Mouse (Mus musculus): Measurements from ENCODE around the gene Map1b. TPM values are rescaled to one million over a fixed set of nuclear protein-coding genes. Genes with fewer than 3 reads are reported as not detected.

Gene Map1b
- polyA plus RNA-seq, 1 experiment from 2014 or later, result 2,470 TPM

- Histone ChIP-seq H3K36me3 (ENCODE audit: control insufficient read depth, insufficient read depth, low read length) (peaks cover 99% of the 10 kb centered on the region), H3K27ac (replicated peaks; ENCODE audit: low read depth, low read length) (no peak overlapping the region), H3K4me1 (ENCODE audit: control insufficient read depth, insufficient read depth, low read length) (peaks cover 3% of the 10 kb centered on the region), H3K4me2 (ENCODE audit: low read length) (no peak overlapping the region), H3K9ac (replicated peaks; ENCODE audit: low read length) (no peak overlapping the region), H3K9me3 (ENCODE audit: control insufficient read depth, low read length) (no peaks in the 10 kb centered on the region), H3K4me3 (replicated peaks; ENCODE audit: low read depth, low read length) (no peak overlapping the region), H3K27me3 (ENCODE audit: control insufficient read depth, insufficient read depth, low read length) (no peaks in the 10 kb centered on the region)
- ATAC-seq (ENCODE audit: low FRiP score, low TSS enrichment), result no peak
- DNase-seq, result no peak
These were observed 79.3 kb downstream of the Map1b start for GRCm38 (mm10) chr13:99437051-99437450.

GRCm38 (mm10) chr13:99434494-99434893, 81.8 kb downstream of the Map1b start:
- DNase-seq, result no peak
- no peak for ATAC-seq (ENCODE audit: low FRiP score, low TSS enrichment)
- Histone ChIP-seq H3K4me1 (ENCODE audit: control insufficient read depth, insufficient read depth, low read length) (no peaks in the 10 kb centered on the region), H3K27ac (replicated peaks; ENCODE audit: low read depth, low read length) (no peak overlapping the region), H3K27me3 (ENCODE audit: control insufficient read depth, insufficient read depth, low read length) (no peaks in the 10 kb centered on the region), H3K36me3 (ENCODE audit: control insufficient read depth, insufficient read depth, low read length) (peaks cover 99% of the 10 kb centered on the region), H3K9ac (replicated peaks; ENCODE audit: low read length) (no peak overlapping the region), H3K4me2 (ENCODE audit: low read length) (no peak overlapping the region), H3K4me3 (replicated peaks; ENCODE audit: low read depth, low read length) (no peak overlapping the region), H3K9me3 (ENCODE audit: control insufficient read depth, low read length) (no peaks in the 10 kb centered on the region)
- WGBS, result 96% methylated on average over 9 of the region's 9 CpGs

GRCm38 (mm10) chr13:99433068-99434008, 83.0 kb downstream of the Map1b start:
- peaks cover 100% of the 10 kb centered on the region for H3K36me3 ChIP-seq (ENCODE audit: control insufficient read depth, insufficient read depth, low read length)

GRCm38 (mm10) chr13:99423581-99423980, 92.8 kb downstream of the Map1b start:
- H3K4me2 ChIP-seq (ENCODE audit: low read length), result no peak overlapping the region
- no peaks in the 10 kb centered on the region for H3K9me3 ChIP-seq (ENCODE audit: control insufficient read depth, low read length)
- DNase-seq (no peak), ATAC-seq (ENCODE audit: low FRiP score, low TSS enrichment) (no peak)
- no peak overlapping the region for H3K4me3 ChIP-seq (replicated peaks; ENCODE audit: low read depth, low read length)
- 88% methylated on average over 13 of the region's 13 CpGs for whole genome bisulfite sequencing
- no peak overlapping the region for H3K9ac ChIP-seq (replicated peaks; ENCODE audit: low read length)
- H3K27ac ChIP-seq (replicated peaks; ENCODE audit: low read depth, low read length), result no peak overlapping the region
- no peaks in the 10 kb centered on the region for H3K27me3 ChIP-seq (ENCODE audit: control insufficient read depth, insufficient read depth, low read length)
- H3K36me3 ChIP-seq (ENCODE audit: control insufficient read depth, insufficient read depth, low read length), result peaks cover 80% of the 10 kb centered on the region
- no peaks in the 10 kb centered on the region for H3K4me1 ChIP-seq (ENCODE audit: control insufficient read depth, insufficient read depth, low read length)

More at GRCm38 (mm10) chr13:99433068-99434008, 83.0 kb downstream of the Map1b start:
- H3K4me3 ChIP-seq (replicated peaks; ENCODE audit: low read depth, low read length), result no peak overlapping the region
- H3K27me3 ChIP-seq (ENCODE audit: control insufficient read depth, insufficient read depth, low read length), result no peaks in the 10 kb centered on the region
- no peak overlapping the region for H3K4me2 ChIP-seq (ENCODE audit: low read length)
- H3K27ac ChIP-seq (replicated peaks; ENCODE audit: low read depth, low read length), result no peak overlapping the region
- DNase-seq (no peak), ATAC-seq (ENCODE audit: low FRiP score, low TSS enrichment) (no peak)
- 98% methylated on average over 29 of the region's 29 CpGs for WGBS
- no peaks in the 10 kb centered on the region for H3K4me1 ChIP-seq (ENCODE audit: control insufficient read depth, insufficient read depth, low read length)
- H3K9me3 ChIP-seq (ENCODE audit: control insufficient read depth, low read length), result no peaks in the 10 kb centered on the region
- H3K9ac ChIP-seq (replicated peaks; ENCODE audit: low read length), result no peak overlapping the region

- DNase-seq (no peak), ATAC-seq (ENCODE audit: low FRiP score, low TSS enrichment) (no peak)
- peaks cover 8% of the 10 kb centered on the region for H3K4me1 ChIP-seq (ENCODE audit: control insufficient read depth, insufficient read depth, low read length)
- 82% methylated on average over 9 of the region's 9 CpGs for WGBS
- no peak overlapping the region for H3K9ac ChIP-seq (replicated peaks; ENCODE audit: low read length)
- H3K4me2 ChIP-seq (ENCODE audit: low read length), result no peak overlapping the region
- H3K36me3 ChIP-seq (ENCODE audit: control insufficient read depth, insufficient read depth, low read length), result peaks cover 20% of the 10 kb centered on the region
- no peak overlapping the region for H3K4me3 ChIP-seq (replicated peaks; ENCODE audit: low read depth, low read length)
- H3K27ac ChIP-seq (replicated peaks; ENCODE audit: low read depth, low read length), result no peak overlapping the region
- H3K27me3 ChIP-seq (ENCODE audit: control insufficient read depth, insufficient read depth, low read length), result no peaks in the 10 kb centered on the region
- no peaks in the 10 kb centered on the region for H3K9me3 ChIP-seq (ENCODE audit: control insufficient read depth, low read length)
These were observed 99.7 kb downstream of the Map1b start for GRCm38 (mm10) chr13:99416601-99417000.

GRCm38 (mm10) chr13:99414352-99414742, 102.0 kb downstream of the Map1b start:
- peaks cover 8% of the 10 kb centered on the region for H3K4me1 ChIP-seq (ENCODE audit: control insufficient read depth, insufficient read depth, low read length)
- no peak for ATAC-seq (ENCODE audit: low FRiP score, low TSS enrichment)
- no peak for DNase-seq
- WGBS, result 48% methylated on average over 10 of the region's 10 CpGs
- H3K27me3 ChIP-seq (ENCODE audit: control insufficient read depth, insufficient read depth, low read length), result no peaks in the 10 kb centered on the region
- no peaks in the 10 kb centered on the region for H3K9me3 ChIP-seq (ENCODE audit: control insufficient read depth, low read length)
- H3K9ac ChIP-seq (replicated peaks; ENCODE audit: low read length), result no peak overlapping the region
- H3K4me3 ChIP-seq (replicated peaks; ENCODE audit: low read depth, low read length), result no peak overlapping the region
- H3K4me2 ChIP-seq (ENCODE audit: low read length), result no peak overlapping the region
- H3K27ac ChIP-seq (replicated peaks; ENCODE audit: low read depth, low read length), result no peak overlapping the region
- H3K36me3 ChIP-seq (ENCODE audit: control insufficient read depth, insufficient read depth, low read length), result peaks cover 15% of the 10 kb centered on the region

- ATAC-seq (ENCODE audit: low FRiP score, low TSS enrichment), result no peak
- no peak for DNase-seq
These were observed 102.6 kb downstream of the Map1b start for GRCm38 (mm10) chr13:99413481-99414351.

GRCm38 (mm10) chr13:99412477-99413080, 103.8 kb downstream of the Map1b start:
- no peak overlapping the region for H3K4me3 ChIP-seq (replicated peaks; ENCODE audit: low read depth, low read length)
- no peak overlapping the region for H3K4me2 ChIP-seq (ENCODE audit: low read length)
- 24% methylated on average over 11 of the region's 11 CpGs for WGBS
- H3K9me3 ChIP-seq (ENCODE audit: control insufficient read depth, low read length), result no peaks in the 10 kb centered on the region
- H3K27me3 ChIP-seq (ENCODE audit: control insufficient read depth, insufficient read depth, low read length), result no peaks in the 10 kb centered on the region
- DNase-seq (peak; percentile 52), ATAC-seq (ENCODE audit: low FRiP score, low TSS enrichment) (no peak; the same call in 1 of the 2 replicates)
- H3K9ac ChIP-seq (replicated peaks; ENCODE audit: low read length), result 0 out of 2 replicates have a peak overlapping the region, but pooled peaks have one; percentile 20
- peaks cover 8% of the 10 kb centered on the region for H3K4me1 ChIP-seq (ENCODE audit: control insufficient read depth, insufficient read depth, low read length)
- H3K36me3 ChIP-seq (ENCODE audit: control insufficient read depth, insufficient read depth, low read length), result peaks cover 14% of the 10 kb centered on the region
- peak overlapping the region; percentile 54; the same call in 1 of the 2 replicates for H3K27ac ChIP-seq (replicated peaks; ENCODE audit: low read depth, low read length)

More at GRCm38 (mm10) chr13:99413481-99414351, 102.6 kb downstream of the Map1b start:
- no peak overlapping the region for H3K9ac ChIP-seq (replicated peaks; ENCODE audit: low read length)
- 37% methylated on average over 13 of the region's 13 CpGs for WGBS
- H3K4me1 ChIP-seq (ENCODE audit: control insufficient read depth, insufficient read depth, low read length), result peaks cover 8% of the 10 kb centered on the region
- H3K27ac ChIP-seq (replicated peaks; ENCODE audit: low read depth, low read length), result no peak overlapping the region
- no peak overlapping the region for H3K4me2 ChIP-seq (ENCODE audit: low read length)
- no peaks in the 10 kb centered on the region for H3K9me3 ChIP-seq (ENCODE audit: control insufficient read depth, low read length)
- peaks cover 14% of the 10 kb centered on the region for H3K36me3 ChIP-seq (ENCODE audit: control insufficient read depth, insufficient read depth, low read length)
- no peak overlapping the region for H3K4me3 ChIP-seq (replicated peaks; ENCODE audit: low read depth, low read length)
- no peaks in the 10 kb centered on the region for H3K27me3 ChIP-seq (ENCODE audit: control insufficient read depth, insufficient read depth, low read length)
